Mouse (Mus musculus): ENCODE measurements around the gene Swsap1. TPM values are rescaled to one million over a fixed set of nuclear protein-coding genes. Genes with fewer than 3 reads are reported as not detected.

Swsap1 gene
- polyA plus RNA-seq, 1 experiment from 2014 or later: 22.5 TPM

DNA sequence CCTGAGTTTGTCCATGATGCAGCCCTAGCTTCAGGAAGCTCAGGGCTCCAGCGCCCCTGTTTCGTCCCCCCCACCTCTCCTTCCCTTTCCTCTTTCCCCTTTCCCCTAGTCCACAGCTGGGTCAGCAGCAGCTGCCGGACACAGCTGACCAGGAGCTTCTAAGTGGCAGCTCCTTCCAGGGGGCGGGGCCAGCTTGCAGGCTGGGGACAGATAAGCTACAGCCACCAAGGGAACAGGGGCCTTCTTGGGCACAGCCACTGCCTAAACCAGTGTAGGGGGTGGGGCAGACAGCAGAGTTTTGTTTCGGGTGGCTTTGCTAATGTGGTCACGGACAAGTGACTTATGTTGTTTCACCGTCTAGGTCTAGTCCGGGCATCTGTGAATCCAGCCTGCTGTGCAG, 7.9 kb downstream of the Swsap1 start, which contains the start of gene Epor:
Gene Epor (minus strand): TSS at position 90 of the 400 bp plus-strand sequence.
- peak; percentile 36; the same call in 1 of the 2 replicates for ATAC-seq (ENCODE audit: insufficient read depth, low FRiP score, low TSS enrichment)
- Histone ChIP-seq H3K27ac (ENCODE audit: low read depth, low read length) (no peak within 1 kb of the TSS), H3K4me1 (ENCODE audit: control insufficient read depth, insufficient read depth, low read length) (peaks cover 5% of the 10 kb centered on the region; the same call in 1 of the 2 replicates), H3K36me3 (ENCODE audit: control insufficient read depth, insufficient read depth, low read length) (no peaks in the 10 kb centered on the region), H3K27me3 (ENCODE audit: control insufficient read depth, insufficient read depth, low read length) (peaks cover 38% of the 10 kb centered on the region), H3K4me3 (ENCODE audit: low read depth, low read length) (peak within 1 kb of the TSS; percentile 36), H3K4me2 (ENCODE audit: low read depth) (peak within 1 kb of the TSS; percentile 71), H3K9me3 (ENCODE audit: control insufficient read depth, low read length) (no peaks in the 10 kb centered on the region), H3K9ac (ENCODE audit: low read length) (no peak within 1 kb of the TSS; the same call in 1 of the 2 replicates)
- DNase-seq (ENCODE audit: low spot score): peak; percentile 56
- 17% methylated on average over 8 of the region's 8 CpGs for WGBS

DNA sequence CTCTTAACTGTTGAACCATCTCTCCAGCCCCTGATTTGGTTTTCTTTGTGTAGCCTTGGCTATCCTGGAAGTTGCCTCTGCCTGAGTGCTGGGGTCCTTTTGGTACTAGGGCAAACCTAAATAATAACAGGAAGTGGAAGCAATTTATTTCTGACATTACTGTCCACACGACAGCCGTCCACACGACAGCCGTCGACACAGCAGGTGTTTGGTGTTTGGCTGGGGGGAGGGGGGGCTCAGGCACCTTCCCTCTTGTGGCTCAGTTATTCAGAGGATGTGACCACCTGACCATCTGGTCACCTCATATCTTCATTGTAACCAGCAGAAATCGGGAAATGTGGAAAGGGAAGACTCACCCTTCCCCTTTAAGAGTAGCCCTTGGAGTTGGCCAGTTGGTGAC, 13.3 kb downstream of the Swsap1 start:
- Histone ChIP-seq H3K4me2 (ENCODE audit: low read depth) (no peak overlapping the region), H3K4me1 (ENCODE audit: control insufficient read depth, insufficient read depth, low read length) (no peaks in the 10 kb centered on the region), H3K27me3 (ENCODE audit: control insufficient read depth, insufficient read depth, low read length) (no peaks in the 10 kb centered on the region), H3K9me3 (ENCODE audit: control insufficient read depth, low read length) (no peaks in the 10 kb centered on the region), H3K36me3 (ENCODE audit: control insufficient read depth, insufficient read depth, low read length) (no peaks in the 10 kb centered on the region), H3K9ac (ENCODE audit: low read length) (no peak overlapping the region), H3K27ac (ENCODE audit: low read depth, low read length) (no peak overlapping the region), H3K4me3 (ENCODE audit: low read depth, low read length) (no peak overlapping the region)
- no peak for DNase-seq (ENCODE audit: low spot score)
- no peak for ATAC-seq (ENCODE audit: insufficient read depth, low FRiP score, low TSS enrichment)
- 72% methylated on average over 6 of the region's 6 CpGs for WGBS

DNA sequence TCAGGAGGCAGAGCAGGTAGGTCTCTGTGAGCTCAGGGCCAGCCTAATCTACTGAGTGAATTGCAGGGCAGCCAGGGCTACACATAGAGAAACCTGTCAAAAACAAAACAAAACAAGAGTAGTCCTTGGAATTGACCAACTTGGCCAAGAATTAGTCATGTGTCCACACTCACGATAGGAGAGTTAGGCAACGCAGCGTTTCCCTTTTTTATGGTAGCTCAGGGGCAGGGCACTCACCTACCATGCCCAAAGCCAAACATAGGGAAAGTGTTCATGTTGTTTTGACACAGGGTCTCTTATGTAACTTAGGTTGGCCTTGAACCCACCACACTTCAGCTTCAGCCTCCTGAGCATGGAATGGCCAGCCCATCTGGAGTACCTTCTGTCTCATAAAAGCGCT, 13.7 kb downstream of the Swsap1 start:
- ATAC-seq (ENCODE audit: insufficient read depth, low FRiP score, low TSS enrichment): no peak
- Histone ChIP-seq H3K4me1 (ENCODE audit: control insufficient read depth, insufficient read depth, low read length) (no peaks in the 10 kb centered on the region), H3K27ac (ENCODE audit: low read depth, low read length) (no peak overlapping the region), H3K27me3 (ENCODE audit: control insufficient read depth, insufficient read depth, low read length) (no peaks in the 10 kb centered on the region), H3K4me3 (ENCODE audit: low read depth, low read length) (no peak overlapping the region), H3K9ac (ENCODE audit: low read length) (no peak overlapping the region), H3K36me3 (ENCODE audit: control insufficient read depth, insufficient read depth, low read length) (no peaks in the 10 kb centered on the region), H3K4me2 (ENCODE audit: low read depth) (no peak overlapping the region), H3K9me3 (ENCODE audit: control insufficient read depth, low read length) (no peaks in the 10 kb centered on the region)
- 89% methylated on average over 4 of the region's 4 CpGs for WGBS
- no peak for DNase-seq (ENCODE audit: low spot score)

DNA sequence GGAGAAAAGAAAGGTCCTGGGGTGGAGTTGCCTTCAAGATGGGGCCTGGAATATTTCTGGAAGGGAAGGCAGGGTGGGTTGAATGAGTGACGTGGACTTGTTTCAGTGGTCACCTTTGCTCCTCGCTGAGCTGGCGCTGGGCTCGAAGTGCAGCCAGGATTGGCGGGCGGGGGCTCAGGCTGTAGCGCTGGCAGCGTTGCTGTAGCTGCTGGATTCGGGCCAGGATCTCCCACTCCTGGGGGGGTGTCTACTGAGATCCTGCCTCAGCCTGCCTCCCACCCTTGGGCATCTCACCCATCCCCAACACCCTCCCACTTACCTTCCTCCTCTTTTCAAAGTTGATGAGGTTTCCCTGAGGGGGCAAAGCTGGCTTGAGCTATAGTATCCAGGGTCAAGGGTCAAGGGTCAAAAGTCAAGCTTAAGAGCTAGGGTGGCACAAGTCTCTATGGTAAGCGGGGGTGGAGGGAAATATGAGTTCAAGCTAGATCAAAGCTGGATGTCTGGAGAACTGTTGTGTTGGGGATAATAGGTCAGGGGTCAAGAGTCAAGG, 21.1 kb downstream of the Swsap1 start:
- ATAC-seq (ENCODE audit: insufficient read depth, low FRiP score, low TSS enrichment) (no peak), DNase-seq (ENCODE audit: low spot score) (no peak)
- Histone ChIP-seq H3K9me3 (ENCODE audit: control insufficient read depth, low read length) (no peaks in the 10 kb centered on the region), H3K4me2 (ENCODE audit: low read depth) (no peak overlapping the region), H3K27ac (ENCODE audit: low read depth, low read length) (no peak overlapping the region), H3K4me3 (ENCODE audit: low read depth, low read length) (no peak overlapping the region), H3K36me3 (ENCODE audit: control insufficient read depth, insufficient read depth, low read length) (no peaks in the 10 kb centered on the region), H3K4me1 (ENCODE audit: control insufficient read depth, insufficient read depth, low read length) (no peaks in the 10 kb centered on the region), H3K9ac (ENCODE audit: low read length) (no peak overlapping the region), H3K27me3 (ENCODE audit: control insufficient read depth, insufficient read depth, low read length) (no peaks in the 10 kb centered on the region)
- WGBS: 97% methylated on average over 9 of the region's 10 CpGs

DNA sequence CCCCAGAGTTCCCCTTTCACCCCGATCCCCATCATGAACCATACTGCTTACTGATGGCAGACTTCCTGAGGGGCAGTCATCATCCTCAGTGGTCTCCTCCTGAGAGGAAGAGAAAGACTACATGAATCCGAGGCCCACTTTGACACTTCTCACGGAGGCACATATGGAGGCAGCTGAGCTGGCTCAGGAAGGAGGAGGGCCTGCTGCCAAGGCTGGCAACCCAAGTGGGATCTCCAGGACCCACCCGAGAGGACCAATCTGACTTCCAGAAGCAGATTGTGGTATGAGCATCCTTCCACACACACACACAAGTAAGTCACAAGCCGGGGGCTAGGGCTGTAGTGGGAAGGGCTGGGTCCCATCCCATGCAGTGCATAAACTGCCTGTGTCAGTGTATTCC, 21.8 kb downstream of the Swsap1 start:
- Histone ChIP-seq H3K27me3 (ENCODE audit: control insufficient read depth, insufficient read depth, low read length) (no peaks in the 10 kb centered on the region), H3K36me3 (ENCODE audit: control insufficient read depth, insufficient read depth, low read length) (no peaks in the 10 kb centered on the region), H3K9ac (ENCODE audit: low read length) (no peak overlapping the region), H3K27ac (ENCODE audit: low read depth, low read length) (no peak overlapping the region), H3K4me1 (ENCODE audit: control insufficient read depth, insufficient read depth, low read length) (no peaks in the 10 kb centered on the region), H3K4me2 (ENCODE audit: low read depth) (no peak overlapping the region), H3K9me3 (ENCODE audit: control insufficient read depth, low read length) (no peaks in the 10 kb centered on the region), H3K4me3 (ENCODE audit: low read depth, low read length) (no peak overlapping the region)
- WGBS: 86% methylated on average over 5 of the region's 5 CpGs
- DNase-seq (ENCODE audit: low spot score): no peak
- ATAC-seq (ENCODE audit: insufficient read depth, low FRiP score, low TSS enrichment): no peak

DNA sequence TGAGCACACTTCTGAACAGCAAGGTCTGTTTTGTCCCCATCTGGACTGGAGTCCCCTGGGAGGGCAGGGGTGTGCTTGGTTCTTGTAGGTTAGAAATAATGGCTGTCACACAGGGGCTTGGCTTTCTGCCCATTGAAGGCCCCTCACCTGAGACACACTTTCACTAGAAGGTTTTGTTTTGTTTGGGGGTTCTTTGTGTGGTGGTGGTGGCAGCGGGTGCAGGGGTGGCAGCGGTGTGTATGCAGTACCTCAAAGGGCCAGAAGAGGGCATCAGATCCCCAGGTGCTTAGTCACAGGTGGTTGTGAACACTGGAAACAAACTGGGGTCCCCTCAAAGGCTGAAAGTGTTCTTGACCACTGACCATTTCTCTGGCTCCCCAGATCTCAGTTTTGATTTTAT, 22.4 kb downstream of the Swsap1 start:
- ATAC-seq (ENCODE audit: insufficient read depth, low FRiP score, low TSS enrichment): no peak
- H3K9ac ChIP-seq (ENCODE audit: low read length): no peak overlapping the region
- no peaks in the 10 kb centered on the region for H3K4me1 ChIP-seq (ENCODE audit: control insufficient read depth, insufficient read depth, low read length)
- no peak overlapping the region for H3K27ac ChIP-seq (ENCODE audit: low read depth, low read length)
- DNase-seq (ENCODE audit: low spot score): no peak
- no peak overlapping the region for H3K4me2 ChIP-seq (ENCODE audit: low read depth)
- H3K4me3 ChIP-seq (ENCODE audit: low read depth, low read length): no peak overlapping the region
- H3K9me3 ChIP-seq (ENCODE audit: control insufficient read depth, low read length): no peaks in the 10 kb centered on the region
- 18% methylated on average over 2 of the region's 2 CpGs for WGBS
- H3K36me3 ChIP-seq (ENCODE audit: control insufficient read depth, insufficient read depth, low read length): no peaks in the 10 kb centered on the region
- no peaks in the 10 kb centered on the region for H3K27me3 ChIP-seq (ENCODE audit: control insufficient read depth, insufficient read depth, low read length)

DNA sequence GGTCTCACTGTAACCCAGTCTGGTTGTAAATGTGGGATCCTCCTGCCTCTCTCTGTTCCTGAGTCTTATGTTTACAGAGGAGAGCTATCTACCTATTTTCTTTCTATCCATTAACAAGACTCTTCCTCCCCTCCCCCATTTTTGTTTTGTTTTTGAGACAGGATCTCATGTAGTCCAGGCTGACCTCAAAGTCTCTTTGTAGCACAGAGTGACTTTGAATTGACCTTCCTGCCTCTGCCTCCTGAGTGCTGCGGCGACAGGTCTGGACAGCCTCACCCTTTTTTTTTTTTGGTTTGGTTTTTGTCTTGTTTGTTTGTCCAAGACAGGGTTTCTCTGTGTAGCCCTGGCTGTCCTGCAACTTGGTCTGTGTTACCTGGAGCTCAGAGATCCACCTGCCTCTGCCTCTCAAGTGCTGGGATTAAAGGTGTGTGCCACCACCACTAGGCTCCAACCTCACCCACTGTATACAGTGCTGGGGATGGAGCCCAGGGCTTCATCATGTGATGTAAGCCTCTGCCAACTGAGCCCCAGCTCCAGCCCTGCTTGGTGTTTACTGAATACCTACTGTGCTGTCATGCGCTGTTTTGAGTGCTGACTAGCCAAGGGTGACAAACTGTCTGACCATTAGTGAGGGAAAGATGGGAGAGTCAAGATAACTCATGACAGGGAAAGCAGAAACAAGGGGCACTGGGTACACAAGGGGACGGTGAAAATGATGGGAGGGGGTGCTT, 23.0 kb downstream of the Swsap1 start:
- Histone ChIP-seq H3K4me1 (ENCODE audit: control insufficient read depth, insufficient read depth, low read length) (no peaks in the 10 kb centered on the region), H3K9me3 (ENCODE audit: control insufficient read depth, low read length) (no peaks in the 10 kb centered on the region), H3K36me3 (ENCODE audit: control insufficient read depth, insufficient read depth, low read length) (no peaks in the 10 kb centered on the region), H3K4me2 (ENCODE audit: low read depth) (no peak overlapping the region), H3K4me3 (ENCODE audit: low read depth, low read length) (no peak overlapping the region), H3K27ac (ENCODE audit: low read depth, low read length) (no peak overlapping the region), H3K27me3 (ENCODE audit: control insufficient read depth, insufficient read depth, low read length) (no peaks in the 10 kb centered on the region), H3K9ac (ENCODE audit: low read length) (no peak overlapping the region)
- DNase-seq (ENCODE audit: low spot score) (no peak), ATAC-seq (ENCODE audit: insufficient read depth, low FRiP score, low TSS enrichment) (no peak)
- 87% methylated on average over 4 of the region's 4 CpGs for WGBS

DNA sequence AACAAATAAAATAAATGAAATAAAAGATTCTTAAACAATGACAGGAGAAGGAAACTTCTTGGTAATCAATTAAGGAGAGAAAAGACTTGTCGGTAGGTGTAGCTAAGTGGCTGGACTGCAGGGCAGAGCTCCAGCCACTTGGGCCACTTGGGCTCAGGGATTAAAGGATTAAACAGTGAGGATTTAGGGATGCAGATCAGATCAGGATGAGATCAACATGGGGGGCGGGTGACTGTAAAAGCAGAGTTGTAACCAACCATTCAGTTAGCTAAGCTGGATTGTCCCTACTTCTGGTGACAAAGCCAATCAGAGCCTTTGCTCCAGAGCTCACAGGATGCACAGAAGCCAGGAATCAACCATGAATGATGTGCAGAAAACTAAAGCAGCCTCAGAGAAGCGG, 28.4 kb downstream of the Swsap1 start:
- Histone ChIP-seq H3K27me3 (ENCODE audit: control insufficient read depth, insufficient read depth, low read length) (peaks cover 27% of the 10 kb centered on the region), H3K9ac (ENCODE audit: low read length) (no peak overlapping the region)

More for the DNA sequence above, 28.4 kb downstream of the Swsap1 start:
- no peaks in the 10 kb centered on the region for H3K36me3 ChIP-seq (ENCODE audit: control insufficient read depth, insufficient read depth, low read length)
- no peaks in the 10 kb centered on the region for H3K9me3 ChIP-seq (ENCODE audit: control insufficient read depth, low read length)
- 37% methylated on average over 3 of the region's 3 CpGs for WGBS
- ATAC-seq (ENCODE audit: insufficient read depth, low FRiP score, low TSS enrichment) (no peak), DNase-seq (ENCODE audit: low spot score) (no peak)
- no peak overlapping the region for H3K4me2 ChIP-seq (ENCODE audit: low read depth)
- peaks cover 6% of the 10 kb centered on the region for H3K4me1 ChIP-seq (ENCODE audit: control insufficient read depth, insufficient read depth, low read length)
- H3K4me3 ChIP-seq (ENCODE audit: low read depth, low read length): no peak overlapping the region
- no peak overlapping the region for H3K27ac ChIP-seq (ENCODE audit: low read depth, low read length)

All from neural tube, embryonic 11.5 days (tissue).